Mouse (Mus musculus): Measurements from ENCODE around the gene 1700123O20Rik. TPM values are rescaled to one million over a fixed set of nuclear protein-coding genes. Genes with fewer than 3 reads are reported as not detected.

Gene 1700123O20Rik
- polyA plus RNA-seq (2015; fragmentation: Nextera tagmentation; extraction: Ambion mirVana): 74.0 and 77.9 TPM in 2 replicates

DNA sequence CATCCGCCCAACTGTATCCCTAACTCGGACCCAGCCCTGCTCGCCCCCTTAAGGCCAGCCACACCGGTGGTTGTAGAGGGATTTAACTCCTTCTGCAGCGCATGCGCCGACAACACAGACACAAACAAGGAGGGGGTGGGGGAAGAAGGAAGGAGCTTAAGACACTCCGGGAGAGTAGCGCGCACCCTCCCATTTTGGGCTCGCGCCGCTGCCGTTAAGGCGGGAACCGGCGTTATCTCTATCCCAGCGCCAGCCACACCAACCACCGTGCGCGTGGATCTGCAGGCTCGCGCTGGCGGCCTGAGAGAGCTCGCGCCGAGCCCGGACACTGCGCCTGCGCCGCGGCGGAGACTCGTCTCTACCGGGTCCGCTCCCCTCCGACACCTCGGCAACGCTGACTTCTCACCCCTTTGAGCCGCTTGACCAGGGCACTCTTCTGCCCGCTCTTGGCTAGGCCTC lies at the start of gene 1700123O20Rik:
Gene 1700123O20Rik (plus strand): TSS at position 154 of the 459 bp plus-strand sequence.
- under 1% methylated on average over 41 of the region's 41 CpGs for WGBS
- H3K4me1 ChIP-seq: peaks cover 20% of the 10 kb centered on the region
- H3K36me3 ChIP-seq: peaks cover 37% of the 10 kb centered on the region
- peak within 1 kb of the TSS; percentile 64 for H3K4me2 ChIP-seq
- H3K9me3 ChIP-seq: no peaks in the 10 kb centered on the region
- no peaks in the 10 kb centered on the region for H3K27me3 ChIP-seq
- H3K9ac ChIP-seq: peak within 1 kb of the TSS; percentile 98
- peak within 1 kb of the TSS; percentile 97 for H3K27ac ChIP-seq
- ATAC-seq (ENCODE audit: borderline replicate concordance, extremely low read depth, low FRiP score, low TSS enrichment): peak; percentile 83
- peak within 1 kb of the TSS; percentile 95 for H3K4me3 ChIP-seq

DNA sequence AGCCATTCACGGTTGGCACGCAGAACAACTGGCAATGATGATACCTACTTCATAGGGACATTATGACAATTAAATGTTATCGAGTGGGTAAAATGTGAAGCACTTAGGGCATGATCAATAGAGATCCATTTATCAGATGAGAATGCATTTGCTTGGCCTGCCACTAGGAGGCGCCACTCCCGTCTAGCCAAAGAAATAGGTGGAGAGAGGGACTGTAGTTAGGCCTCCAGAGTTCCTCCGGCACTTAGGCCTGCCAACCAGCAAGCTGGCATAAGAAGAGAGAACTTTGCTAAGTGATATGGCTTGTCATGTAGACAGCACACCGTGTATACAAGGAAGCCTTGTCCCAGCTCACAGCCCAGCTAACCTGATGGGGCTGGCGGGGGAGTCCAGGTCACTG lies 49.1 kb upstream of the 1700123O20Rik start:
- H3K27me3 ChIP-seq: no peaks in the 10 kb centered on the region
- H3K4me2 ChIP-seq: no peak overlapping the region
- H3K27ac ChIP-seq: no peak overlapping the region
- peaks cover 34% of the 10 kb centered on the region for H3K36me3 ChIP-seq
- ATAC-seq (ENCODE audit: borderline replicate concordance, extremely low read depth, low FRiP score, low TSS enrichment): no peak
- no peaks in the 10 kb centered on the region for H3K9me3 ChIP-seq
- 50% methylated on average over 8 of the region's 8 CpGs for WGBS
- no peak overlapping the region for H3K4me3 ChIP-seq
- peaks cover 15% of the 10 kb centered on the region for H3K4me1 ChIP-seq
- H3K9ac ChIP-seq: no peak overlapping the region

DNA sequence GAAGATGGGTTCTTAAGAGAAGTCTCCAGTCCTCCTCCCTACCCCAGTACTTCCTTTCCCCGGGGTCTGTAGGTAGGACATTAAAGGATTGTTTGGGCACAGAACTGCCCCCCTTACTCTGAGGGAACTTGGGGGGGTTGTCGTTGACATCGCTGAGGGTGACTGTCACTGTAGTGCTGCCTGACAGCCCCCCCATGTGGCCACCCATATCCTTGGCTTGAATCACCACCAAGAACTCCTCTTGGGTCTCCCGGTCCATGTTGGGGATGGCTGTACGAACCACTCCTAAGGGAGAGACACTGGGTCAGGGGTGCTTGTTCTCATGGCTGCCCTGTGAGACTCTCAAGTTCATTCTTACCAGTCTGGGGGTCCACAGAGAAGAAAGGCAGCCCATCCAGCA lies 47.8 kb upstream of the 1700123O20Rik start:
- 63% methylated on average over 5 of the region's 5 CpGs for WGBS

DNA sequence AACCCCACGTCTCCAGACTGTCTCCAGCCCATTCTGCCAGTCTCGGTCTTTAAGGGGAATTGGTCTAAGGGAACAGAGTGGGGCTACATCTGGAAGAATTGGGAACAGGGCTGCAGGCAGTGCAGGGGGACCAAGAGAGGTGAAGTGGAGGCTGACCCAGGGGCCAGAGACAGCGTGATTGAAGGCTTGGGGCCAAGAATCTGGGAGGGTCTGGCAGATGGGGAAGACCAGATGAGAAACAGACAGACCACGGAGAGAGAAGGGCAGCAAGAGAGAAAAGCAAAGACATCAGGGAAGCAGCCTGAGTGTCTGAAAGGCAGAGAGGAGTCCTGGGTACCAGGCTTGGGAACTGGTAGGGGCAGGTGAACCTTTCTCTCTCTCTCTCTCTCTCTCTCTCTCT lies 45.9 kb upstream of the 1700123O20Rik start:
- Histone ChIP-seq H3K9ac (peak overlapping the region; percentile 19), H3K27ac (no peak overlapping the region), H3K4me3 (peak overlapping the region; percentile 69), H3K36me3 (peaks cover 44% of the 10 kb centered on the region), H3K27me3 (no peaks in the 10 kb centered on the region), H3K4me2 (peak overlapping the region; percentile 84), H3K4me1 (peaks cover 15% of the 10 kb centered on the region), H3K9me3 (no peaks in the 10 kb centered on the region)
- WGBS: 25% methylated on average over 4 of the region's 4 CpGs
- no peak for ATAC-seq (ENCODE audit: borderline replicate concordance, extremely low read depth, low FRiP score, low TSS enrichment)

More for the DNA sequence above, 47.8 kb upstream of the 1700123O20Rik start:
- ATAC-seq (ENCODE audit: borderline replicate concordance, extremely low read depth, low FRiP score, low TSS enrichment): no peak
- H3K9me3 ChIP-seq: no peaks in the 10 kb centered on the region
- H3K4me3 ChIP-seq: no peak overlapping the region
- H3K4me1 ChIP-seq: peaks cover 15% of the 10 kb centered on the region
- H3K27me3 ChIP-seq: no peaks in the 10 kb centered on the region
- H3K9ac ChIP-seq: no peak overlapping the region
- H3K36me3 ChIP-seq: peaks cover 32% of the 10 kb centered on the region
- H3K27ac ChIP-seq: no peak overlapping the region
- H3K4me2 ChIP-seq: no peak overlapping the region

DNA sequence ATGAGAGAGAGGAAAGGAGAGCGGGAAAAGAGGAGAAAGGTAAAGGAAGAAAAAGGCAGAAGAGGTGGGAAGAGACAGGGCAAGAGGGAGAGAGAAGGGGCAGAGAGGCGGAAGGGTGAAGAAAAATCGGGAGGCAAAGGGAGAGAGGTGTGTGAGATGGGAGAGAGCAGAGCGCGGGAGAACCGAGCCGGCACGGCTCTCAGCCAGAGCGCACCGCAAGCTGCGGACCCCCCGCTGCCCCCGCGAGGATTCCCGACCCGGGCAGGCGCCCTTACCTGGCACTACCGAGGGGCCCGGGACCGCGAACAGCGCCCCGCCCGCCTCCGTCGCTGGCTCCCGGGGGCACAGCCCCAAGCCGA lies 45.1 kb upstream of the 1700123O20Rik start, which contains the start of gene Gm17606:
Gene Gm17606 (plus strand): TSS at position 7 of the 359 bp plus-strand sequence.
- peak within 1 kb of the TSS; percentile 65 for H3K27ac ChIP-seq
- peak within 1 kb of the TSS; percentile 79 for H3K9ac ChIP-seq
- no peaks in the 10 kb centered on the region for H3K9me3 ChIP-seq
- H3K36me3 ChIP-seq: peaks cover 47% of the 10 kb centered on the region
- peak within 1 kb of the TSS; percentile 84 for H3K4me2 ChIP-seq
- H3K4me1 ChIP-seq: peaks cover 15% of the 10 kb centered on the region
- 2% methylated on average over 28 of the region's 28 CpGs for WGBS
- H3K27me3 ChIP-seq: no peaks in the 10 kb centered on the region
- peak within 1 kb of the TSS; percentile 69 for H3K4me3 ChIP-seq
- no peak; the same call in 1 of the 2 replicates for ATAC-seq (ENCODE audit: borderline replicate concordance, extremely low read depth, low FRiP score, low TSS enrichment)

DNA sequence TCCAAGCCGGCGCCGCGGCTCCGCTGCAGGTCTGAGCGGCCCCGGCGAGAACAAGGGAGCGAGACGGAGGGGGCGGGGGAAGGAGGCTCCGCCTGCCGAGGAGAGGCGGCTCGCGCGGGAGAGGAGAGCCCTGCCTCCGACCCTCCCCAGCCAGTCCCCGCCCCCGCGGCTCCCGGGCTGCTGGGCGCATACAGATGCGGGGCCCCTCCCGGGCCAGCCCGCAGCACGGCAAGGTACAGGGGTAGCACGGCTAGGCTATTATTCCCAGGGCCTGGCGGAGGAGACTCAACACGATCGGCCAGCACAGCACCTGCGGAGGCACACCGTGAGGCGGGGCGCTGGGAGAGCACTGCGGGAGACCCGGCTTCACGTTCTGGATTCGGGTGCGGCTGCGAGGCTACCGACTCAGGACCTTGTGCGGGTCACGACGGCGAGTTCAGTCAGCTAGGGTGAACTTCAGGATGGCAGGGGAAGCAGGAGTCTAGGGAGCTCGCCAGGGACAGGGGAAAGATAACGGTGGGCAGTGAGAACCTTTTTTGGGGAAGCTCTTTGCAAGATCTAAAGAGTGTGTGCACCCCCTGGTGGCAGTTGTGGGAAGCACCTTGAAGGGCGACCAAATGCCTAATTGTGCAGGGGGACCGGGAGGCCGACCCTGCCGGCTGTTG lies 44.6 kb upstream of the 1700123O20Rik start, which contains the start of gene Cdh24:
Gene Cdh24 (minus strand): TSS at position 60 of the 665 bp plus-strand sequence.
- peaks cover 50% of the 10 kb centered on the region for H3K36me3 ChIP-seq

DNA sequence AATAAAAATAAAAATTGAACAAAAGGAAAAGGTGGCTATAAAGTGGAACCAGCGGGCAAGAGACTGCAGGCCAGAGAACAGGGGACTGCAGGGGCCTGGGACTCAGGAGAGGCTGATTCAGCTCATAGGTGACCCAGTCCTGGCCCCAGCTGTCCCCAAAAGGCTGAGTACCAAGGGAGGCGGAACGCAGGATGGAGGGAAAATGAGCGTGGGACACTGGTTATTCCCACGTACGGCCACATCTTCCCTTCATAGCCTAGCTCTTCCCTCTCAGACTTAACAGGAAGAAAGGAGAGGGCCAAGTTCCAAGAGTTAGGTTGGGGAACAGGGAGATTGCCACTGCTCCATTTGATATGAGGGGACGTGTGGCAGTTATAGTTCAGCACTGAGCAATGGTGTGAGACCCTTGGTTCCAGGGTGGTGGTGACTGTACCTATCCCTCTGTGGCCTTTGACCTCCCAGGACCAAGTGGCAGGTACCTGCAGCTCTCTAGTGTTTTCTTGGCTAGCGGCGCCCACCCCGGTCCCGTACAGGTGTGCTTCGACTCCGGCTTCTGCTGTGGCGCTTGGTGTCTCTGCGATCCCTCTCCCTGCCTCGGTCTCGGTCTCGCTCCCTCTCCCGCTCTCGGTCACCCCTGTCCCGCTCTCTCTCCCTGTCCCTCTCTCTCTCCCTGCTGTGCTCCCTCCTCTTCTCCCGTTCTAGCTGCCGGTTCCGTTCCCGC lies 43.6 kb upstream of the 1700123O20Rik start:
- Histone ChIP-seq H3K9ac (no peak overlapping the region), H3K4me1 (peaks cover 20% of the 10 kb centered on the region), H3K27ac (no peak overlapping the region), H3K36me3 (peaks cover 52% of the 10 kb centered on the region), H3K9me3 (no peaks in the 10 kb centered on the region), H3K4me2 (no peak overlapping the region), H3K4me3 (no peak overlapping the region), H3K27me3 (no peaks in the 10 kb centered on the region)
- ATAC-seq (ENCODE audit: borderline replicate concordance, extremely low read depth, low FRiP score, low TSS enrichment): no peak
- 79% methylated on average over 25 of the region's 25 CpGs for WGBS

More for the DNA sequence above, 44.6 kb upstream of the 1700123O20Rik start, which contains the start of gene Cdh24:
- peak within 1 kb of the TSS; percentile 84 for H3K4me2 ChIP-seq
- WGBS: 1% methylated on average over 52 of the region's 52 CpGs
- peaks cover 16% of the 10 kb centered on the region for H3K4me1 ChIP-seq
- H3K27ac ChIP-seq: peak within 1 kb of the TSS; percentile 65
- peak within 1 kb of the TSS; percentile 69 for H3K4me3 ChIP-seq
- H3K9me3 ChIP-seq: no peaks in the 10 kb centered on the region
- no peaks in the 10 kb centered on the region for H3K27me3 ChIP-seq
- peak within 1 kb of the TSS; percentile 79 for H3K9ac ChIP-seq
- peak; percentile 94 for ATAC-seq (ENCODE audit: borderline replicate concordance, extremely low read depth, low FRiP score, low TSS enrichment)

DNA sequence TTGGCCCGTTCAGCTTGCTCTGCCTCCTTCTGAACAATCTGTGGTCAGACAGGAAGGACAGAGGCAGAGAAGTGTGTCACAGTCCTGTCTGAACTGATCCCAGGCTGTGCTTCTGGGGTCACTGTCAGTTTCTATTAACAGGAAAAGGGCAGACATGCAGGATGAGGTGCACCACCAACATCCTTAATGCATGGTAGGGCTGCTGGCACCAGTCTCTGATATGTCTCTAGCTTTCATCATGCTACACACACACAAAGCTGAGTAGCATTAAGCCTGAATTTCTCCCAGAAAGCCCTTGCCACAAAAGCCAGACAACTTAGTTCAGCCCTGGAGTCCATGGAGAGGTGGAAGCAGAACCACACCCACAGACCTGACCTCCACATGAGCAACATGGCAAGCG lies 43.0 kb upstream of the 1700123O20Rik start:
- H3K9me3 ChIP-seq: no peaks in the 10 kb centered on the region
- 85% methylated on average over 2 of the region's 2 CpGs for WGBS
- no peak overlapping the region for H3K27ac ChIP-seq
- H3K4me2 ChIP-seq: no peak overlapping the region
- H3K9ac ChIP-seq: no peak overlapping the region
- no peak for ATAC-seq (ENCODE audit: borderline replicate concordance, extremely low read depth, low FRiP score, low TSS enrichment)
- no peak overlapping the region for H3K4me3 ChIP-seq
- peaks cover 58% of the 10 kb centered on the region for H3K36me3 ChIP-seq
- peaks cover 20% of the 10 kb centered on the region for H3K4me1 ChIP-seq
- no peaks in the 10 kb centered on the region for H3K27me3 ChIP-seq

DNA sequence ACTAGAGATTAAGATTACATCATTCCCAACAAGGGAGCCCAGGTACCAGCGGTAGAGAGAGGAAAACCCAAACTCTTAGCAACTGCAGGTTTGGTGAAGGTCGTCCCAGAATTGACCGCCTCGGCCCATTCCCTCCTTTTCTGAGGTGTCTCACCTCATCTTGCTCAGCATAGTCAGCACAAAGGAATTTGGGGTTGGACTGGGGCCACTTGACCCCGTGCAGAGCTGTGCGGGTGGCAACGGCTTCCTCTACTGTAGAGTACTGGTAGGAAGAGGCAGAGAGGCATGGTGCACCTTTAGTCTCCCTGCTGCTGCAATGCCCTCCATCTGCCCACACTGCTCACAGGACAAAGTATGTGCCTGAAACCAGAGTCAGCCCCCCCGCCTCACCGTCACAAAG lies 41.7 kb upstream of the 1700123O20Rik start:
- Histone ChIP-seq H3K4me2 (no peak overlapping the region), H3K4me1 (peaks cover 25% of the 10 kb centered on the region), H3K27ac (no peak overlapping the region), H3K4me3 (no peak overlapping the region), H3K9me3 (no peaks in the 10 kb centered on the region), H3K27me3 (no peaks in the 10 kb centered on the region), H3K9ac (no peak overlapping the region; the same call in 1 of the 2 replicates), H3K36me3 (peaks cover 69% of the 10 kb centered on the region)
- ATAC-seq (ENCODE audit: borderline replicate concordance, extremely low read depth, low FRiP score, low TSS enrichment): no peak
- 75% methylated on average over 9 of the region's 9 CpGs for WGBS

DNA sequence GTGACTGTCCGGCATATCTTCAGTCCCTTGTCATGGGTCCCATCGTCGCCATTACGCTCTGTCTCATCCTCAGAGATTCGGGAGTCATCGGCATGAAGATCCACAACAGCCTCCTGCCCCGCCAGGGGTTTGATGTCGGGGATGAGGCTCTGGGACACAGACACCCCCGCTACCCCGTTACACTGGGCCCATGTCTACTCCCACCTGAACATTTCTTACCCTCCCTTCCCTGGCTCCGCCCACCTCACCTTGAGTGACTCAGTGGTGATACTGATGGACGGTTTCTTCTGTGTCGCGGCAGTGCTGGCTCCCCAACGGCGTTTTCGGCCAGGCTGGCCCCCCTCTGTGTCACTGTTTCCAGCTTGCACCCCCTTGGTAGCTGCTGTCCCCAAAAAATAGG lies 39.6 kb upstream of the 1700123O20Rik start:
- Histone ChIP-seq H3K9ac (no peak overlapping the region), H3K27me3 (no peaks in the 10 kb centered on the region), H3K4me1 (peaks cover 17% of the 10 kb centered on the region), H3K36me3 (peaks cover 89% of the 10 kb centered on the region), H3K27ac (no peak overlapping the region), H3K4me2 (no peak overlapping the region), H3K9me3 (no peaks in the 10 kb centered on the region), H3K4me3 (no peak overlapping the region)
- ATAC-seq (ENCODE audit: borderline replicate concordance, extremely low read depth, low FRiP score, low TSS enrichment): no peak
- WGBS: 89% methylated on average over 17 of the region's 17 CpGs

DNA sequence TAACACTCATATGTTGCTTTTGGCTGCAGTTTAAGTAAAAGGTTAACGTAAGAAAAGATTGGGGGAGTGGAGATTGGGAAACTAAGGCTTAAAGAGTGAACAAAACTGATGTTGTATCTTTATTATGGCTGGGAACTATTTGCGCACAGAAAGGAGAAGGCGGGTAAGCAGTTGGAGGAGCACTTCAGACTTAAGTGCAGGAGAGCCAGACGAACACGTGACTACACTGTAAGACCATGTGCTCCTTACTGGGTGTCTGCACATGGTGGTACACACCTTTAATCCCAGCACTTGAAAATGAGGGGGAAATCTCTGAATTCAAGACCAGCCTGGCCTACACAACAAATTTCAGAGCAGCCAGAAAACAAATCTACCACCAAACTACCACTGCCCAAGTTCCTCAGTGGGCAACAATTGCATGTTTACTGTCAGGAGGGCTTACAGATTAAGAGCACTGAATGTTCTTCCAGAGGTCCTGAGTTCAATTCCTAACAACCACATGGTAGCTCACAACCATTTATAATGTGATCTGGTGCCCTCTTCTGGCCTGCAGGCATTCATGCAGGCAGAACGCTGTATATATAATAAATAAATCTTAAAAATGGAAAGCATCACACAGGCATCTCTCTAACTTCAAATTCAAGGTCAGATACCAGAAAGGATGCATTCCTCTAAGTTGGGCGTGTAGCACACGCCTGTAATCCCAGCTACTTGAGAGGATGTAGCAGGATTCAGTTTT lies 38.9 kb upstream of the 1700123O20Rik start:
- H3K9me3 ChIP-seq: no peaks in the 10 kb centered on the region
- H3K4me2 ChIP-seq: no peak overlapping the region
- H3K27ac ChIP-seq: no peak overlapping the region
- peaks cover 94% of the 10 kb centered on the region for H3K36me3 ChIP-seq
- peaks cover 22% of the 10 kb centered on the region for H3K4me1 ChIP-seq
- WGBS: 72% methylated on average over 8 of the region's 8 CpGs
- H3K27me3 ChIP-seq: no peaks in the 10 kb centered on the region
- no peak for ATAC-seq (ENCODE audit: borderline replicate concordance, extremely low read depth, low FRiP score, low TSS enrichment)
- no peak overlapping the region for H3K9ac ChIP-seq
- no peak overlapping the region for H3K4me3 ChIP-seq

All from lung, embryonic 15.5 days (tissue).